Comparison of ENCODE assay signal across 9 mouse cellular contexts in the genomic region with DNA sequence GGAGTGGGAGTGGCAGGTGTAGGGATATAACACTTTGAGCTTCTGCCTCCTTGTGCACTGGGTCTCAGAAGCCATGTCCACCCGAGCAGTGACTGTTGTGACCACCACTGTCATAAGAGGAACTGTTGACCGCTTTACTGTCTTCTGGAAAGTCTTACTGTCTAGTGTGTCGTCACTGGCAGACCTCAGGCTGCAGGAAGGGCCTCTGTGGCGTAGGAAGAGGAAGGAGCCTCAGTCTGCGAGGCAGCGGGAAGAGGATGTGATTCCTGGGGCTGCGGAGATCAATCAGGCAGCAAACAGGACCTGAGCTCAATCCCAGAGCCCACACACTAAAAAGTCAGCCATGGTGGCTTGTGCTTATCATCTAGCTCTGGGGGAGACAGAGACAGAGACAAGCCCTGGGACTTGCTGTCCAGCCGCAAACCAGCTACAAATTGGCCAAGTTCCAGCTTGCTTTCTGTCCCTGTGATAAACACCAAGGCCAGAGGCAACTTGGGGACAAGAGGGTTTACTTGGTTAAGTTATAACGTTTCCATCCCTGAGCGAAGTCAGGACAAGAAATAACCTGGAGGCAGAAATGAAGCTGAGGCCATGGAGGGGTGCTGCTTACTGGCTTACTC. TPM values are rescaled to one million over a fixed set of nuclear protein-coding genes. Genes with fewer than 3 reads are reported as not detected.
A peak's percentile ranks its signal among the peaks of the same experiment; 100 is the strongest.
DNase-seq lines count a peak whose midpoint lies in the region; ATAC-seq and TF ChIP-seq lines count a peak whose summit lies in the region.
"Had no signal": no experiment of that assay in that cellular context is flagged by ENCODE, and none has a peak within 500 bp of the region (broad histone marks: within the 10 kb centered on the region; RNA-seq: fewer than 3 reads in every experiment).

No protein-coding gene starts in this region.

- peak; percentile 7 for DNase-seq in kidney, adult 11 months
- DNase-seq in kidney, adult 18-20 months: no peak
- peak; percentile 39 to 41 for DNase-seq in heart, postnatal 36 days
- no peak for DNase-seq in left cerebral cortex, adult 18-20 months (ENCODE audit: low spot score in 2 of 2)
- DNase-seq in frontal cortex, postnatal 14 days (ENCODE audit: low spot score in 2 of 2): no peak
- DNase-seq: left cerebral cortex, postnatal 4 days had no signal

- 0 out of 2 replicates have a peak overlapping the region, but pooled peaks have one; percentile 1 for H3K4me3 ChIP-seq in bone marrow macrophage, adult 2 months (ENCODE audit: insufficient read depth, low read length)
- no peak overlapping the region for H3K4me3 ChIP-seq in macrophage (ENCODE audit: inconsistent target)

- peak overlapping the region; percentile 93 for H3K27ac ChIP-seq in bone marrow macrophage, adult 2 months (ENCODE audit: insufficient read depth, low read depth, low read length)
- peak overlapping the region; percentile 96 for H3K27ac ChIP-seq in macrophage

- H3K79me2 ChIP-seq in macrophage (ENCODE audit: inconsistent target): no peaks in the 10 kb centered on the region

- no peak for TF ChIP-seq POLR2A in bone marrow macrophage, adult 2 months (IDR thresholded peaks at IDR 0.05; ENCODE audit: borderline replicate concordance, low read depth, low read length)

- ATAC-seq in CD4-positive, CD25-positive, alpha-beta regulatory T cell, adult 4 months: no peak

- 12% methylated on average over 10 of the region's 10 CpGs for WGBS in macrophage (ENCODE audit: missing documents)

- H3K36me3 ChIP-seq in macrophage (ENCODE audit: inconsistent target): peaks cover 65% of the 10 kb centered on the region

- intact Hi-C loops in heart, postnatal 36 days (cut with DNase I): loop anchor here (5.0 to 10.0 kb wide), 2 partner anchors 179 to 276 kb away; partner anchors contain the start of gene C1qtnf6

- peaks cover 18% of the 10 kb centered on the region for H3K4me1 ChIP-seq in bone marrow macrophage, adult 2 months (ENCODE audit: control insufficient read depth, insufficient read depth, low read length)

- TF ChIP-seq CTCF in bone marrow macrophage, adult 2 months (IDR thresholded peaks at IDR 0.05; ENCODE audit: low read depth, low read length): no peak

RNA-seq across cellular contexts. Expression of gene Ncf4, which starts 13.8 kb away (rescaled TPM):
- polyA plus RNA-seq in bone marrow macrophage, adult 2 months (2012; ENCODE audit: insufficient read depth, insufficient read length, missing spikeins): 350 and 424 TPM in 2 replicates
- 1 to 10 TPM; 1.0 to 3.2 TPM for total RNA-seq in heart, postnatal 36 days (2021)
- total RNA-seq in macrophage (2018; cell fraction: chromatin; rRNA removed): 100 to 1,000 TPM; 207 to 676 (median 348) TPM
- 100 to 1,000 TPM in 22 of 26 experiments, 10 to 100 TPM in 4; 86.5 to 237 (median 140) TPM for total RNA-seq in macrophage (2018; cell fraction: cytosol; rRNA removed)
- total RNA-seq in macrophage (2018; cell fraction: nucleus; rRNA removed): 100 to 1,000 TPM; 191 to 475 (median 284) TPM
- 91.7 to 151 TPM (median 136 TPM) in 3 replicates for polyA plus RNA-seq in macrophage (2018)
- 100 to 1,000 TPM; 175 to 188 TPM for polyA plus RNA-seq in CD4-positive, CD25-positive, alpha-beta regulatory T cell, adult 4 months (2017; shearing (Covaris generic))
- total RNA-seq in left cerebral cortex, adult 18-20 months (2021): 1 to 10 TPM in 1 of 2 experiments, under 1 TPM in 1; 0.95 to 1.5 TPM

RNA-seq across cellular contexts. Expression of gene Csf2rb2, which starts 47.2 kb away (rescaled TPM):
- 66.8 and 71.4 TPM in 2 replicates for polyA plus RNA-seq in bone marrow macrophage, adult 2 months (2012; ENCODE audit: insufficient read depth, insufficient read length, missing spikeins)
- total RNA-seq in heart, postnatal 36 days (2021): under 1 TPM; 0.68 to 0.86 TPM
- total RNA-seq in macrophage (2018; cell fraction: chromatin; rRNA removed): 100 to 1,000 TPM in 24 of 26 experiments, 10 to 100 TPM in 2; 93.7 to 377 (median 188) TPM
- 100 to 1,000 TPM in 23 of 26 experiments, 10 to 100 TPM in 3; 89.9 to 261 (median 155) TPM for total RNA-seq in macrophage (2018; cell fraction: cytosol; rRNA removed)
- total RNA-seq in macrophage (2018; cell fraction: nucleus; rRNA removed): 100 to 1,000 TPM; 161 to 367 (median 204) TPM
- 77.0 to 225 TPM (median 156 TPM) in 3 replicates for polyA plus RNA-seq in macrophage (2018)
- polyA plus RNA-seq in CD4-positive, CD25-positive, alpha-beta regulatory T cell, adult 4 months (2017; shearing (Covaris generic)): under 1 TPM in 1 of 2 experiments, not detected in 1; 0.12 TPM
- total RNA-seq in left cerebral cortex, adult 18-20 months (2021): under 1 TPM; 0.66 to 0.72 TPM

RNA-seq across cellular contexts. Expression of gene Pvalb, which starts 52.2 kb away (rescaled TPM):
- 0.83 TPM in 1 of 2 replicates, not detected in the other for polyA plus RNA-seq in bone marrow macrophage, adult 2 months (2012; ENCODE audit: insufficient read depth, insufficient read length, missing spikeins)
- total RNA-seq in heart, postnatal 36 days (2021): under 1 TPM; 0.42 to 0.57 TPM
- not detected for total RNA-seq in macrophage (2018; cell fraction: chromatin; rRNA removed)
- not detected for total RNA-seq in macrophage (2018; cell fraction: cytosol; rRNA removed)
- total RNA-seq in macrophage (2018; cell fraction: nucleus; rRNA removed): not detected
- polyA plus RNA-seq in macrophage (2018): not detected in 3 replicates
- polyA plus RNA-seq in CD4-positive, CD25-positive, alpha-beta regulatory T cell, adult 4 months (2017; shearing (Covaris generic)): not detected
- total RNA-seq in left cerebral cortex, adult 18-20 months (2021): 100 to 1,000 TPM in 1 of 2 experiments, 10 to 100 TPM in 1; 91.2 to 126 TPM

Comparison
In these comparisons a context has a peak if more than half of its experiments do, and no peak if none do; other contexts are left out.
1. DNase-seq: peak in kidney, adult 11 months (single experiment) and heart, postnatal 36 days (2 of 2); none in kidney, adult 18-20 months (single experiment), left cerebral cortex, adult 18-20 months (0 of 2) and frontal cortex, postnatal 14 days (0 of 2).
2. RNA of gene Csf2rb2, which starts 47.2 kb away (polyA plus RNA-seq): 77.0 to 225 TPM in macrophage and 66.8 to 71.4 TPM in bone marrow macrophage, adult 2 months; 0.12 TPM in CD4-positive, CD25-positive, alpha-beta regulatory T cell, adult 4 months; every median in the first group is over 10 times any median in the second.